Mouse (Mus musculus) embryo, embryonic 11.5 days (tissue): ENCODE measurements around the gene Ces1b.

Experiments used
- DNase-seq: peaks from one replicate; pipeline ENCODE4 v3.0.0-alpha.2; 2012; ENCODE audit warnings: low read depth, low spot score

Ces1b gene

DNA sequence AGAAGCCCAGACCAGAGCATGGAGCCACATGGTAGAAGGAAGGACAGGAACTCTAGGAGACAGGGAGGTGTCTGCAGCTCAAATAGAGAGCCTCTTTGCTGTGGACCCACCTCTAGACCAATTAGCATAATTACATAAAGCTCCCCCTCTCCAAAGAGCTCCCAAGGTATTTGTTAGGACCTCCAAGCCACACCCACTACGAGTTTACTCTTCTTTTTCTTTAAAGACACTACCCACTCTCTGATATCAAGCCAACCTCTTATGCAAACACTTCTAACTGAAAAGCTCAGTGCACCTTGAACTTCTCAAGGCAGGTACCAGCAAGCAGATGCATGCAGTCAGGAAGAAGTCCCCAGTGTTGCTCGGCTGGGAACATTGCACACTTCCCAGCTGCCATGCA lies at the start of gene Ces1b:
TSS of gene Ces1b (minus strand) at position 131 of the 400 bp plus-strand sequence.
- no peak for DNase-seq

DNA sequence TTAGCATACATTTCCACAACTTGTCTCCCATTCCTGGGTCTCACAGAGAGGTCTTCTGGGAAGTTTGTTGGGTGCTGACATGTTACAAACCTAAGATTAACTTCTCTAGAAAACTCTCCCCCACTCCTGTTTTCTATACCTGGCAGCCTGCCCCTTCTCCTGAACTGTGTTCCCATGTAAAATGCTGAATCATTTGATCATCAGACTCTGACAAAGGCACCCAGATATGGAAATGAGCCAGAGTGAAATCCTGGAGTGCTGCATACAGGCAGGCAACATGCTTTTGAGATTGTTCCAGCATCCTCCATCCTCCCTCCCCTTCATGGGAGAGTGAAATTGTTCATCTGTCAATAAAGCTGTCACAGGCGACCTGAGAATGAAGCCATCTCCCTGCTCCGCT lies 46.7 kb upstream of the Ces1b start:
- no peak for DNase-seq

DNA sequence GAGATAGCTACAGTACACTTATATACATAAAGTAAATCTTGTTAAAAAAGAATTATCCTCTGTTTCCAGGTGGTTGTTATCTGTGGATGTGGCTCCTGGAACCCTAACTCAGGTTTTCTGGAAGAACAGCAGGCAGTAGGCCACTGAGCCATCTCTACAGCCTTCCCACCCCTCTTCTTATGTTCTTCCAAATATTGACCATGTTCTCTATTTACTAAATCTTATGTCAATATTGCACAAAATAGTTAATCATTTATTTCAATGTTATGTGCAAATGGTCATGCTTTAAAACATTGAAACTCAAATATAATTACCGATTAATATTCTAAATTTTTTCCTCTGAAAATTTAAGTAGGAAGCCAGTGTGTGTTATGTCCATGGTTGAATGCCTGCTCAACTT lies 42.2 kb upstream of the Ces1b start:
- no peak for DNase-seq

DNA sequence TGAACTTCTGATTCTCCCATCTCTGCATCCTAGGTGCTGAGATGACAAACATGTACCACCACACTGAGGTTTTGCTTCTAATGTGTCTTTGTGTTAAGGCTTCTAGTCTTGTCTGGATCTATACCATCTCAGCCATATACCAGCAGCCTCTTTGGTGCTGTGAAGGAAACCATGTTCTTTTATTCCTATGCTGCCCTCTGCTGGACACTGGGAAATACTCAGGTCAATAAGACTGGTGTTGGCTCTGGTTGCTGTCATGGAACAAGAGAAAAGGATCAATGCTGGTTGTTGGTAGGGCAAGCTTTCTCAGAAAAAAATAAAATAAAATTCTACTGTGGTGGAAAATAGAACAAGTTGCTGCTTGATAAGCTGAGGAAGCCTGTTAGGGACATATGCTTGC lies 15.6 kb upstream of the Ces1b start:
- DNase-seq: no peak

DNA sequence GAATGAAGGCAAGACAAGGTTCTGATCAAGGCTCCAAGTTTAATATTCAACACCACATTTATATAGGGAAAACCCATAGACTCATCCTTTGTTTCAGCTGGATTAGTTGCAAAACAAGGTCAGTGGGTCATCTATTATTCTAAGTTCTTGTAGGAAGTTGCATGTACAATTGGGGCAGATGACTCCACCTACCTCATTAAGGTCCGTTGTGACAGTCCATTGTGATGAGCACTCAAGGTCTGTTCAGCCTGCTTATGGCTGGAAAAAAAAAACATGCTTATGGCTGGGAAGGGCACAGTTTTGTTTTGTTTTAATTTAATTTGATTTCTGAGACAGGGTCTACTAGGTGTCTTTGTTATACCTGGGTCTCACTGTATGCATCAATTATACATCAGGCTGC lies 11.5 kb upstream of the Ces1b start:
- DNase-seq: no peak

DNA sequence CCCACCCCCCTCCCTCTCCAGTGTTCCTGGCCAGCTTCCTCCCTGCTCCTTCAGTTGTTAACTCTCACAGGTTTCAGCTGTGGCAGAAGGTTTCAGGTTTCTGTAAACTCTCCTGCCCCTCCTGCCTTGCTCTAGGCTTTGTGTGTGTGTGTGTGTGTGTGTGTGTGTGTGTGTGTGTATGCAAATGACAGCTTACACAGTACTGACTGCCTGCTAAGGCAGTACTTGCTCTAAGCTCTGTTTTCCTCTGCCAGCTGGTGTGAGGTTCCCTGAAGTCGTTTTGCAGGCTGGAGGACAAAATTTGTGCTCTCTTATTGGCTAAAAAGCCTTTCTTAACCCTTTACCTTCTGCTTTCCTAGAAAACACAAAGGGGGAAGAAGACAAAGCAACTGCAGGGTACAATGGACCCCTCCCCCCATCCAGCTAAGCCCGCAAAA lies 8.9 kb upstream of the Ces1b start:
- no peak for DNase-seq

DNA sequence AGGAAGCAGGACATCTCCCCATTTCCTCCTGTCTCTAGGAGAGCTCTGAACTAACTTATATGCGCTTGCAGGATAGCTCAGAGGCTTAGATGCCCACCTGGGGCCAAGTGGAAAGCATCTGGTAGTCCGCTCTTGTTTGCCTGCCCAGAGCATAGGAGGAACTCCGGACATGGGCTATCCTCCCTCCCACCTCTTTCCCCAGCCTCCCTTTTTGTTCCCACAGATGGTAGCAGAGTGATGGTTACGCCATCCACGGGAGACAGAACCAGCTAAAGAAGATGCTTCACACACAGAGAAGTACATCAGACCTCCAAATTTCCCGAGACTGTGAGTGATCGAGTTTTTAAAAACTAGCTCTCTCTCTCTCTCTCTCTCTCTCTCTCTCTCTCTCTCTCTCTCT lies 8.4 kb upstream of the Ces1b start:
- no peak for DNase-seq

DNA sequence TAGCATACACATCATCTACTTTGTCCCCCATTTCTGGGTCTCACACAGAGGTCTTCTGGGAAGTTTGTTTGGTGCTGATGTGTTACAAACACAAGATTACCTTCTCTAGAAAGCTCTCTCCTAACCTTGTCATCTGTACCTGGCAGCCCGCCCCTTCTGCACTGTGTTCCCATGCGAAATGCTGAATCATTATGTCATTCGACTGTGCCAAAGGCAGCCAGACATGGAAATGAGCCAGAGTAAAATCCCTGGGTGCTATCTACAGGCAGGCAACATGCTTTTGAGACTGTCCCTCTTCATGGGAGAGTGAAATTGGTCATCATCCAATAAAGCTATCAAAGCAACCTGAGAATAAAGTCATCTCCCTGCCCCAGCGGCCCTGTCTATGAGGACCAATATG lies 4.6 kb downstream of the Ces1b start:
- no peak for DNase-seq

DNA sequence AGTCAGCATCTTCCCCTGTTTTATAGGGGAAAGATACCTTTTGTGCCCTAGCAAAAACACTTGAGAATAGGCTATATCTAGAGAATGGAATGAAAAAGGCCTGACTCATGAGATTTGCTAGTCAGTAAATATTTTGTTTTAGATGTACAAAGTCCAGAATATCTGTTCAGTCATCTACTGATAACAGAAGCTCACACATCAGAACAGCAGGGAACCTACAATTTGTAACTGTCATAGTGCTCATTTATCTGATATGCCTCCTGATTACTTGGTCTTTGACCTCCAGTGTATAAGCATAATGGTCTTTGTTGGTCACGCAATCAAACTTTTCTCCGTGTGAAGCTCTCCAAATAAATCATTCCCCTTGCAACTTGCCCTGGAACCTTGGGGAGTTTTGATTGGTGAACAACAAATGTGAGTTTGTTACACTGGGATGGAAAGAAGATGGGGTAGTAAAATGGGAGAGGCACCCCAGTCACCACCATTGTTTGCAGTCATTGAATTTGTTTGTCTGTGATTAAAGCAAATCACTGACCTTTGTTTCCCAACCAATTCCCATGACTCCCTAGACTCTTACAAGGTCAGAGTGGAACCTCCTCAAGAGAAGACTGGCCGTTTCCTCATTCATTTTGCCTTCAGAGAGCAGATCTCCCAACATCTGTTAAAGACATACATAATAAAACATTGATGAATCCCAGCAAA lies 16.2 kb downstream of the Ces1b start:
- DNase-seq: no peak

DNA sequence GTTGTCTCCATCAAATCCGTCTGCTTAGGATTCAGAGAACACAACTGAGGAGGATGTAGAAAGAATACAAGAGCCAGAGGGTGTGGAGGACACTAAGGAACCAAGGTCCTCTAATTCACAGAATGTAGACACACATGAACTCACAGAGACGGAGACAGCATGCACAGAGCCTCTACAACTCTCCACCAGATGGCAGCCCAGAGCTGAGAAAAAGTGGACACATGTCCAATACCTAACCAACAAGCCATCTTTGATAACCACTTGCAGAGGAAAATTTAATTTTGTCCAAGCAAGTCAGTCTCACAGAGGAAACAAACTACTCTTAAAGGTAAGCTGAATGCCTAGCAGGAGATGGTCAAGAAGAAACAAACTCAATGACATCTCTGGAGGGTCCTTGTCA lies 20.6 kb downstream of the Ces1b start:
- peak; percentile 31 for DNase-seq

DNA sequence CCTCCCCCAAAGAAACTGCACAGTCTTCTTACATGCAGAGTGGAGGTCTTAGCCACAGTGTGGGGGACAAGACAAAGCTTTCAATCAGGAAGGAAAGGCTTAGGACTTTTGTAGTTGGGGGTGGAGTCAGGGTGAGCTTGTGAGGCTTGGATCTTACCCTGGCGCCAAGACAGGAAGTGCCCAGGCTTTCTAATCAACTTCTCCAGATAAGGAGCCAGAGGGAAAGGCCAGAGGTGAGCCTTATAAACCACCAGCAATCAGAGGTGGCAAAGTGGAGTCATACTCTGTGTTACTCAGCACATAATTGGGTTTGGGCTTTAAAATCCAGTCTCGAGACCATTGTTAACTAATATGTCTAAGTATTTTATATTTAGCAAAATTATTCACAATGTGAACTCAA lies 24.6 kb downstream of the Ces1b start:
- DNase-seq: no peak

DNA sequence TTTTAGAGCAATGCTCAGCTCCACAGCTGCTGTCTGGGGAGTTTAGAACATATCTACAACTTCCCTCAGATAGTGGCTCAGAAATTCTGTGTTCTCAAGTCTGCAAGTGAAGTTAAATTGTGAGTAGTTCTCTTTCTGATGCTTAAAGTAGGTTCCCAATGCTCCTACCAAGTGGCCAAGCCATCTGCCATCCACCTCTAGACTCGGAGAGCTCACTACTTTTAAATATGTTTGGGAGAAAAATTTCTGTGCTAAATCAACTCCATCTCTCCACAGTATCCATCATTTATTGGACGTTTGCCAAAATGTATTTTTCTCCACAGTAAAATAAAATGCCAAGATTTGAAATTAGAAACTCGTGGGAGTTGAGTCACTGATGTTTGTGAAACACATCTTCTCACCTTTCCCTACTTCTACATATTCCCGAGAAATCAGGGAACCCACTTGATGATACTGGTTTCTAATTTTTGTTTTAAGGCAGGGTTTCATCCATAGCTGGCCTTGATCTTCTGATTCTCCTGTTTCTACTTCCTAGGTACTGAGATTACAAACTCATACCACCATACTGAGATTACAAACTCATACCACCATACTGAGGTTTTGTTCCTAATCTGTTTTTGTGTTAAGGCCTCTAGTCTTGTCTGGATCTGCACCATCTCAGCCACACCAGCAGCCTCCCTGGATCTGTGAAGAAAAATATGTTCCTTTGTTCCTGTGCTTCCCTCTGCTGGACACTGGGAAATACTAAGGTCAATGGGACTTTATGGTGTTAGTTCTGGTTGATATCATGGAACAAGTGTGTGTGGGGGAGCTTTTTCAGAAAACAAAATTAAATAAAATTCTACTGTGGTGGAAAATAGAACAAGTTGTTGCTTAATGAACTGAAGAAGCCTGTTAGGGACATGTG lies 31.1 kb downstream of the Ces1b start:
- no peak for DNase-seq

DNA sequence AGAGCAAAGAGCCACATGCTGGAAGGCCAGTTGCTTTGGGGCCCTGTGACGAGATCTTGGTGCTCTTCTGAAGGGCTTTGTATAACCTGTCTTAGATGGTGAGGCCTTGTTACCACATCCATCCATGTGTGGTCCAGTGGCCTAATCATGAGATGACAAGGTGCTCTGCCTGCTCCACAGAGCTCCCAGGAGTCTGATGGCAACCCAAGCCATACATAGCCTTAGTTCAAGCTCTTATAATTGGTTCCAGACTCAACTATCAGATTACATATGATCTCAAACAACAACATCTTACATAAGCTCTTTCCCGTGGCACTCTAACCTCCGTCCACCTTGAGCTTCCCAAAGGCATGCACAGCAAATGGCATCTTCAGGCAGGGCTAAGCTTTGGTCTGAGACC lies 31.7 kb downstream of the Ces1b start, which contains the start of gene Ces1a:
TSS of gene Ces1a (minus strand) at position 101 of the 400 bp plus-strand sequence.
- no peak for DNase-seq

DNA sequence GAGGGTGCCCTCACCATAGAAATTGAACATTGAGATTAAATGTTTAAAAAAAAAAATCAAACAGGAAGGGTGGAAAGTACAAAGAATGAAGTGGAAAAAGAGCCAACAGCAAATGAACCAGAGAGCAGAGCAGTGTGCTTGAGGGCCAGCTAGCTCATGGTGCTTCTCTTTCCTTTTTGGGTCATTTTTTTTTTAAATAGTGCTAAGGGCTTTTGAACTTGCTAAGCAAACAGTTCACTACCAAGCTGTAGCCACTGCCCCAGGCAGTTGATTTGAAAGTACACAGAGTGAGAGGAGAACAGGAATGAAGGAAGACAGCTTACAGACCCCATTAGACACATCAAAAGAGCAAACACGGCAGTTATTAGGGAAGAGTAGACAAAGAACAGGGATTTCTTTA lies 36.7 kb downstream of the Ces1b start:
- no peak for DNase-seq

DNA sequence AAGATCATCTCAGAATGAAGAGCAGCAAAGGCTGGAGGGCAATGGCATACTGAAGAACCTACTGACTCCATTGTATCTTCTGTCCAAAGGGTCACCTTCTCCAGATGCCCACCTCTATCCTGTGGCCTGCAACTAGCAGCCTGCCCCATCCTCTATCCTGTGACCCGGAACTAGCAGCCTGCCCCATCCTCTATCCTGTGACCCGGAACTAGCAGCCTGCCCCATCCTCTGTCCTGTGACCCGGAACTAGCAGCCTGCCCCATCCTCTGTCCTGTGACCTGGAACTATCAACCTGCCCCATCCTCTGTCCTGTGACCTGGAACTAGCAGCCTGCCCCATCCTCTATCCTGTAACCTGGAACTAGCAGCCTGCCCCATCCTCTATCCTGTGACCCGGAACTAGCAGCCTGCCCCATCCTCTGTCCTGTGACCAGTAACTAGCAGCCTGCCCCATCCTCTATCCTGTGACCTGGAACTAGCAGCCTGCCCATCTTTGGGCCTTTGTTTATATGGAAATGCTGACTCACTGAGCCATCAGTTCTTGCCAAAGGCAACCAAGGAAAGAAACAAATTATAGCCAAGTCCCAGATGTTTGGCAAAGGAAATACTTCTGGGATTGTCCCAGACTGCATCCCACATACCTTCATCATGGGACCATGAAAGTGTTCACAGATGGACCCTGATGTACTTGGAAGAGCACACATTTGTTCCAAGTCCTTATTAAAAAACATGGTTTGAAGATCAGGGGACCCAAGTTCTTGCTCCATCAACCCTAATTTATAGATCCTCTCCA lies 38.8 kb downstream of the Ces1b start:
- DNase-seq: no peak

DNA sequence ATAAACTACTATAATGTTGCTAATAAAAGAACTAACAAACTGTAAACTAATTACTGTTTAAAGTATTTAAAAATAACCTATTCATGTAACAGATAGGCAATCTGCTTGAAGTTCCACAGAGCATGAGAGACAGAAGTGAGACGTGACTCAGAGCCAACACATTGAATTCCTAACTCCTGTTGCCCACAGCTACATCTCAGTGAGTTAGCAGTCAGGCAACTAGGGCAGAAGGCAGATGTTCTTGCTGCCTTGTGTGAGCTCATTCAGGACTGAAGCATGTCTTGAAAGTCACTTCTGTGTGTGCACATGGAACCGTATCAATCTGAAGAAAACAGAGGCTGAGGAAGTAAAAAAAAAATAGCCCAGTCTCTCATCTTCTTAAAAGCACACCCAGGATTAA lies 39.6 kb downstream of the Ces1b start:
- no peak for DNase-seq

DNA sequence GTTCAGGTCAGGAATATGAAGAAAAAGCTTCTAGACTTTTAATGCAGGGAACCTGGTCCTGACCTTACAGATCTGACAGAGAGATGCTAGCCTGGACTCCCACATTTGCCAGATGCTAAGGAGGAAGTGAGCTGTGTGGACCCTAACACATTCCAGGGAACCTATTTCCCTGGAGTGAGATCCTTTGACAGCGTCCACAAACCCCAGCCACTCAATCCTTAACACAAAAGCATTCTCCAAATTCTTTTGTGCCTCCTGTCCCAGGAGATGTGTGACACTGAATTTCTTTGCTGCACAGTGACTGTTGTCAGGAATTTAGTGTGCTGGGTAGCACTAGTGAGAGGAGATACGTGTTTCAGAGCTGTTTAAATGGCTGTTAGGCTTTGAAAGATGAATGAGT lies 41.0 kb downstream of the Ces1b start:
- peak; percentile 9 for DNase-seq

DNA sequence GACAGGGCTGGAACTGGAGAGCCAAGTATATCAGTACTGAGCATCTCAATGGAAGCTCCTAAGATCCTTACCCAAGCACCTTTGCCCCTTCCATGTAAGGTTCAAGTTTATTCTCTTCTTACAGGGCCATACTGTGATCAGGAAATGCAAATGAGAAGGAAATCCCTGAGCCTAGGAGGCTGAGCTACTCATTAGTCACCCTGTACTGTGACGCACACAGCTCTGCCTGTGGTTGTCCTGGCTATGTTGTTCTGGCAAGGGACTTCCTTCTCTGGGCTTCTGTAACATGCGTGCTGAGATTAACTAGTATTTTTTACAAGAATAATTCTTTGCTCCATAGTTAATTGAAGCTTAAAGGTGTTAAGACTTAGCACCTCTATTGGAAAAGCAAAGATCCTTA lies 49.2 kb downstream of the Ces1b start:
- DNase-seq: no peak

DNA sequence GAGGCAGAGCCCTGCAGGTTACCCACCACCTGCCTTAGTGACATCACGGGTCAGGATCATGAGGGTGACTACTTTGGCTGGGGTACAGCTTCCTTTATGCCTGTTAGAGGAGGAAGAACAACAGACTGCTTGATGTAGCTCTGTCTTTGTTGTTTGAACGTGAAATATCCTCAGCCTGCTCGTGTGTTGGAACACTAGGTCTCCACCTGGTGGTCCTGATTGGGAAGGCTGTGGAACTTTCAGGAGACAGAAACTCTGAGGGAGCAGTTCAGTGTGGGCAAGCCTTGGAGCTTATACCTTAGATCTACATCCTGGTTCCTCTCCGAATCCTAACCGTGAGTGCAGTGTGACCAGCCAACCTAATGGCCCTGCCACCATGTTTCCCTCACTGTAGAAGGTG lies 58.1 kb downstream of the Ces1b start:
- no peak for DNase-seq

DNA sequence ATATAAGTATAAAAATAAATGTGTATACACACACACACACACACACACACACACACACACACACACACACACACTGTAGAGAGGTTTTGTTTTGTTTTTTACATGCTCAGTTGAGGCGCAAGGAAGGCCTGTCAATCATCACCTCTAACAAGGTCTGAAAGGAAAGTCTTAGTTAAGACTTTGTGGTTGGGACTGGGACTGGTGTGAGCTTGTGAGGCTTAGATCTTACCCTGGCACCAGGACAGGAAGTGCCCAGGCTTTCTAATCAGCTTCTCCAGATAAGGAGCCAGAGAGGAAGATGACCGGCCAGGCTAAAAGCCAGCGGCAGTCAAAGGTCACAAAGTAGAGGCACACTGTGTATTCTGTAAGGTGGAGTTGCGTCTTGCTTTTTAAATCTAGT lies 65.5 kb downstream of the Ces1b start:
- no peak for DNase-seq

DNA sequence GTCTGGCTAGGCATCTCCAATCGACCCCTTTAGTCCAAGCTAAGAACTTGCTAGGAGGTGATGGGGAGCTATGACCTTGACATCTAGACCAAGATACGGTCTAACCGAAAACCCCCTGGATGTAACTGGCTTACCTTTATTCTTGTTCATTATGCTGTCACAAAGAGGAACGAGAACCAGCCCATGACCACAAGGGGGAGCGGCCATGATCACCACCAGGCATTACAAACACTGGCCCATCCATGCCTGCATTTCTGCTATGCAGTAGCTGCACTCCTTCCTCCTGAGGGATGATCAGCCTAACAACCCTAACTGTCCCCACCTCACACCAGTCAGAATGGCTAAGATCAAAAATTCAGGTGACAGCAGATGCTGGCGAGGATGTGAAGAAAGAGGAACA lies 67.6 kb downstream of the Ces1b start:
- DNase-seq: no peak

DNA sequence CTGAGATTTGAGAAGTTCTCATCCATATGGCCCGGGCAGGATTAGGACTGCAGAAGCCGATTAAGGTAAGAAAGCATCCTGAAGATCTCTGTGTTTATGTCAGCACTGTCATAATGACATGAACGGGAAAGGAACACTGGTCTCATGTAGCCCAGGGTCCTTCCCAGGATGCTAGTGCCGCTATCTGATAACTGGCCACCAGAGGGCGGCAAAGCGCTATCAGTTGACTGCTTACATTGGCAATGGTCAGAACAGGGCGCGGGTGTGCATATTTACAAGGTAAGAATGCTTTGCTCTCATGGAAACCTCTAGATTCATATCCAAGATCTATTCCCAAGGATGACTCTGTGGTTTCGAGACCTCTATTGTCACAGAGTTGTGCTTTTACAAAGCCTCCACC lies 68.4 kb downstream of the Ces1b start:
- DNase-seq: peak; percentile 47
